Mouse (Mus musculus) hindbrain, embryonic 11.5 days (tissue): ENCODE results near the gene Med25. TPM values are rescaled to one million over a fixed set of nuclear protein-coding genes. Genes with fewer than 3 reads are reported as not detected.
A peak's percentile ranks its signal among the peaks of the same experiment; 100 is the strongest.

Source experiments
- ATAC-seq: fragments of 200-750 bp; cut with Nextera tagmentation; 2 replicates; pipeline ENCODE4 v1.8.0; 2017; ENCODE audit warnings: mild to moderate bottlenecking, moderate TSS enrichment, moderate library complexity; ENCODE audit not compliant: low FRiP score
- DNase-seq: peaks from one replicate; pipeline ENCODE4 v3.0.0-alpha.2; 2015; ENCODE audit warnings: low spot score
- H3K27ac ChIP-seq: fragments of 300-500 bp; sonication (generic); 2 replicates; pipeline ENCODE4 v1.5.1; 2014; ENCODE audit warnings: mild to moderate bottlenecking, low read depth, low read length
- H3K27me3 ChIP-seq: fragments of 300-500 bp; sonication (generic); 2 replicates; pipeline ENCODE4 v1.6.1; 2014; ENCODE audit warnings: mild to moderate bottlenecking, low read length, moderate library complexity, mixed read lengths; ENCODE audit not compliant: control insufficient read depth, insufficient read depth
- H3K36me3 ChIP-seq: fragments of 300-500 bp; sonication (generic); 2 replicates; pipeline ENCODE4 v1.6.1; 2014; ENCODE audit warnings: mild to moderate bottlenecking, low read length, moderate library complexity, mixed read lengths; ENCODE audit not compliant: control insufficient read depth, insufficient read depth
- H3K4me1 ChIP-seq: fragments of 300-500 bp; sonication (generic); replicated peaks from 2 replicates; pipeline ENCODE4 v1.6.1; 2014; ENCODE audit warnings: low read length, mixed read lengths; ENCODE audit not compliant: control insufficient read depth, insufficient read depth
- H3K4me2 ChIP-seq: fragments of 300-500 bp; sonication (generic); replicated peaks from 2 replicates; pipeline ENCODE4 v1.6.1; 2014; ENCODE audit warnings: mild to moderate bottlenecking, low read depth, low read length
- H3K4me3 ChIP-seq: fragments of 300-500 bp; sonication (generic); 2 replicates; pipeline ENCODE4 v1.5.1; 2014; ENCODE audit warnings: low read depth, low read length
- H3K9ac ChIP-seq: fragments of 300-500 bp; sonication (generic); 2 replicates; pipeline ENCODE4 v1.6.1; 2014; ENCODE audit warnings: low read depth, low read length
- H3K9me3 ChIP-seq: fragments of 300-500 bp; sonication (generic); 2 replicates; pipeline ENCODE4 v1.6.1; 2016; ENCODE audit warnings: low read length; ENCODE audit not compliant: control insufficient read depth
- WGBS: fragments of 180-500 bp; shearing (Covaris S2); extraction: QIAGEN DNeasy Blood & Tissue Kit; methylation state at CpG from one replicate; pipeline ENCODE4 v1.1.7; 2014; 5-methylcytosine and 5-hydroxymethylcytosine counted together
- polyA plus RNA-seq: library from polyadenylated mRNA; unstranded; fragments of >200 nt; fragmentation: Nextera tagmentation; extraction: Ambion mirVana; gene quantifications from 2 replicates; pipeline ENCODE4 v1.2.1, GENCODE M21; 2014

The Med25 gene
- polyA plus RNA-seq, 1 experiment from 2014 or later: 76.2 TPM

DNA sequence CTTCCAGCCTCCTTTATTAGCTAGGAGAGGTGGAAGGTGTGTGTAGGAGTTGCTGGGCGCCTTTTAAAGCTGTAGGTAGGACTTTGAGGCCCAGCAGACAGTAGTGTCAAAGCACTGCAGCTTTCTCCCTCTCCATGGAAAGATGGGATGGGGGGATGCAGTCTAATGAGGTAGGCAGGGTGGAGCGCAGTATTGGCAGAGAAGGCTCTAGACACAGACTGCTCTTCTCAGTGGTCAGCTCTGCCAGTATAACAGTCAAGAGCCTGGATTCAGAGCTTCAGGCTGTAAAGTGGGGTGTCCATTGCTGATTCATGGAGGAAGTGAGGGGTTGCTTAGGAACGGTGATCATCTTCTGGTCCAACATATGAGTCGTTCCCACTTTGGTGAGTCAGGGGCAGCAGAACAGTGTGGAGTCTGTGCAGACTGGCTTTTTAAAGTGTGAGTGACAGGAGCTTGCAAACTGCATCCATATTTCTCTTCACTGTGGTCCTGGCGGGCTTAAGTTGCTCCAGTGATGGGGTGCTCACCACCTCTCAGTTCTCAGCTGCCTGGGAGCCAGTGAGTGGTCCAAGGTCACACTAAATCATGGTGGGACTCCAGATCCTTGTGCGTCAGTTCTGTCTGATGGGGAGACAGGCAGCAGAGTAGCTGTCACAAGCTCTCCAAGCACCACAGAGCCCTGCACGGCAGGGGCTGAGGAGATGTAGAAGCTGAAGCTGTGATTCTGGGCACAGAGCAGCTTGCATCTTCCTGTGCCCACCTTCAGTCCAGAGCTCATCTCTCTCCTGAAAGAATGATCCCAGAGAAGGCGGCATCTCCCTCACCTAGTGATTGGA is 41.5 kb downstream of the Med25 start:
- Histone ChIP-seq H3K4me1 (peaks cover 10% of the 10 kb centered on the region), H3K9me3 (no peaks in the 10 kb centered on the region), H3K4me3 (peak overlapping the region; percentile 83), H3K4me2 (peak overlapping the region; percentile 84), H3K27me3 (no peaks in the 10 kb centered on the region), H3K27ac (no peak overlapping the region), H3K36me3 (no peaks in the 10 kb centered on the region; the same call in 1 of the 2 replicates), H3K9ac (peak overlapping the region; percentile 76)
- 83% methylated on average over 8 of the region's 8 CpGs for WGBS
- no peak for ATAC-seq
- no peak for DNase-seq

DNA sequence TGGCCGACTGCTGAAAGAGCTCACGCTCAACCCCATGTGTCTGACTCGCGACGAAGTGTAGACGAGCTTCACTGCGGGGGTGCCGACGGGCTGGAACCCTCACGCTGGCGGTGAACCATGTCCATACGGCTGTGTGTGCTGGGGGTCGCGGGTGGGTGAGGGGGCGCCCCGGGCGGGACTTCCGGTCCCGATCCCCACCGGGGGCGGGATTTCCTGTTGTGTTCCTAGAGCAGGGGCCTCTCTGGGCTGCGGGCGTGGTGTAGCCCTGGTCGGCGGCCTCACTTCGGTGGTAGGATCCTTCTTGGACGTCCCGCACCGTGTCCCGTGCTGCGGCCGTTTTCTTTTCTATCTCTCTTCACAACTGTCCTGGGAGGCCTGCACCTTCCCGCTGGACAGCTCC is 42.4 kb downstream of the Med25 start:
- Histone ChIP-seq H3K27me3 (no peaks in the 10 kb centered on the region), H3K4me3 (peak overlapping the region; percentile 83), H3K4me1 (peaks cover 8% of the 10 kb centered on the region), H3K9ac (peak overlapping the region; percentile 76), H3K4me2 (peak overlapping the region; percentile 84), H3K27ac (peak overlapping the region; percentile 88), H3K9me3 (no peaks in the 10 kb centered on the region), H3K36me3 (peaks cover 4% of the 10 kb centered on the region; the same call in 1 of the 2 replicates)
- 1% methylated on average over 33 of the region's 33 CpGs for WGBS
- peak; percentile 86 for DNase-seq
- peak; percentile 54 for ATAC-seq

DNA sequence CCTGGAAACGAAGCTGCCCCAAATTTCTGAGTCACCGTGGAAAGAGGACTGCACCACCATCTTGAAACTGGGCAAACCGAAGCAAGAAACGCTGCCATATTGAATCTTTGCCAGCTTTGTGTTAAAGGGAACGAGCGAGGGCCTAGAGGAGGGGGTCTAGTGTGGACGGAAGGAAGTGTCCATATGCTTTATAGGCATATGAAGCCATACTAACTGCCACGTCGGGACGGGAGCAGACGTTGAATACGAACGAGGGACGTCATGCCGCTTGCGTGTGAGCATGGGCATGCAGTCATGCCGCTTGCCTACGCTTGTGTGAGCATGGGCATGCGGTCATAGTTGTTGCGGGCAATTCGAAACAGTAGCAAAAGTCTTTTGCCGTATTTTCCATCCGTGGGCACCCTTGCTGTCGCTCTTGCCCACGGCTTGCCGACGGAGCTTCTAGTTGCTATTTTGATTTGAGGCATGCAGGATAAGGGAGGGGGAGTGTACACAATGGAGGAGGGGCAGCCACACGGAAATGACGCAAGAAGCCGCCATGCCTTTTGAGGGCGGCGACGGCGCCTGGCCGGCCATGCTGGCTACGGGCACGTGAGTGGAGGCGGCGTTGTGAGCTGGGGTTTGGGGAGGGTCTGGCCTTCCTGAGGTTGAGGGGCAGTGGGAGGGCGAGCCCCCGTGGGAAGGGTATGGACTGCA is 42.9 kb downstream of the Med25 start:
- Histone ChIP-seq H3K36me3 (peaks cover 4% of the 10 kb centered on the region; the same call in 1 of the 2 replicates), H3K4me1 (peaks cover 6% of the 10 kb centered on the region), H3K4me2 (peak overlapping the region; percentile 84), H3K4me3 (peak overlapping the region; percentile 83), H3K9me3 (no peaks in the 10 kb centered on the region), H3K27ac (peak overlapping the region; percentile 88), H3K27me3 (no peaks in the 10 kb centered on the region), H3K9ac (peak overlapping the region; percentile 76)
- DNase-seq: peak; percentile 90
- WGBS: under 1% methylated on average over 40 of the region's 41 CpGs
- ATAC-seq: peak; percentile 76

DNA sequence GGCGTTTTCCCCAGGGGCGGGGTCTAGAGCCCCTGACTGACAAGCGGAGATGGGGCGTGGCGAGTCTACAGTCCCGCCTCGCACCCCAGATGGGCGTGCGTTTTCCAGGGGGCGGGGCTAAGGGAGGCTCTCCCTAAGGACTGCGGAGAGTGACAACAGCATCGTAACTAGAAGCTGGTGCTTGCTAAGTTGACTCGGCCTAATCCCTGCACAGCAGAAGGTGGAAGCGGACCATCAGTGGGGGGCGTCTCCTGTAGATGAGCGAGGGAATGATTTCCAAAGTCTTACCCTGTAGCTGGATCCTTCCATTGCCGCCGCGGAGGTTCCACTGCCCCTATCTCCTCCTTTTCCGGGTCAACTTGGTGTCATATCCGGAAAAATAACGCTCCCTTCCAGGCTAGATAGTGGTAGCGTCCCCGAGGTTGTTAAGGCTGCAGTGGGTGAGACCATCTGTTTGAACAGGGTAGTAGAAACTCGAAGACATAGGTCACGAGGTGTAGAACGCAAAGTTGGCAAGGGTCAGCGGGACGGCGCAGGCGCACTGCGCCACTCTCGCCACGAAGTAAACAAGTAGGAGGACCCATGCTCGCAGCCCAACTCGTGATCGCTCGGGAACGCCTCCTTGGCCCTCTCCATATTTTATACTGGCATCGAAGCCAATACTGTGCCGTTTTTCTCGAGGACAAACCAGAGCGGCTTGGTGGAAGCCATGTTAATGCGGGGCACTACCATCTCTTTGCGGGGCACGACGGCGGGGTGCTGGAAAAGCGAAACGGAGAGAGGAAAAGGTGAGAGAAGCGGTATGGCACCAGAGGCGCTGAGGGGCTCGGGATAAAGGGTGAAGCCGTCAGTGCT is 43.7 kb downstream of the Med25 start, which contains the start of the genes Akt1s1 and Tbc1d17:
TSS of gene Akt1s1 (plus strand) at position 431 of the 855 bp plus-strand sequence.
TSS of gene Tbc1d17 (minus strand) at position 519 of the 855 bp plus-strand sequence.
- ATAC-seq (peak; percentile 86), DNase-seq (peak; percentile 96)
- Histone ChIP-seq H3K4me3 (peak within 1 kb of the TSS; percentile 83), H3K27ac (peak within 1 kb of the TSS; percentile 88), H3K4me1 (peaks cover 2% of the 10 kb centered on the region; the same call in 1 of the 2 replicates), H3K4me2 (peak within 1 kb of the TSS; percentile 84), H3K9me3 (no peaks in the 10 kb centered on the region), H3K36me3 (peaks cover 9% of the 10 kb centered on the region), H3K27me3 (no peaks in the 10 kb centered on the region), H3K9ac (peak within 1 kb of the TSS; percentile 76)
- under 1% methylated on average over 54 of the region's 54 CpGs for WGBS

DNA sequence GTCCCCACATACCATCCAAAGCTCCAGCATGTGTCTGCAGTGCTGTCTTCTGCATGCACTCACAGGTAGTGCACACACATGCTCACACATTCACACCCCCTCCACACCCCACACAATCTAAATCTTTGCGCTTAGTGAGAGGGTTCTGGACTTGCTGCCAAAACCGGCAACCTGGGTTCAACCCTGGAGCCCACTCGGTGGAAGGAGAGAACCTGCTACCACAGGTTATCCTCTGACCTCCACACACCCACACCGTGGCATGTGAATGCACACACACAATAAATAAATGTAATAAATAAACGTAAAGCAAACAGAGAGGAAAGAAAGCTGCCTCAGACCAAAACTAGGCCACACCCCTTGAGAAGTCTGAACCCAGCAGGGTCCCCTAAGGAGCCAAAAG is 44.7 kb downstream of the Med25 start:
- ATAC-seq (no peak), DNase-seq (no peak)
- Histone ChIP-seq H3K27ac (no peak overlapping the region), H3K4me1 (no peaks in the 10 kb centered on the region; the same call in 1 of the 2 replicates), H3K4me2 (peak overlapping the region; percentile 84), H3K27me3 (no peaks in the 10 kb centered on the region), H3K4me3 (peak overlapping the region; percentile 83), H3K9me3 (no peaks in the 10 kb centered on the region), H3K36me3 (peaks cover 11% of the 10 kb centered on the region), H3K9ac (no peak overlapping the region)
- WGBS: 85% methylated on average over 5 of the region's 5 CpGs

DNA sequence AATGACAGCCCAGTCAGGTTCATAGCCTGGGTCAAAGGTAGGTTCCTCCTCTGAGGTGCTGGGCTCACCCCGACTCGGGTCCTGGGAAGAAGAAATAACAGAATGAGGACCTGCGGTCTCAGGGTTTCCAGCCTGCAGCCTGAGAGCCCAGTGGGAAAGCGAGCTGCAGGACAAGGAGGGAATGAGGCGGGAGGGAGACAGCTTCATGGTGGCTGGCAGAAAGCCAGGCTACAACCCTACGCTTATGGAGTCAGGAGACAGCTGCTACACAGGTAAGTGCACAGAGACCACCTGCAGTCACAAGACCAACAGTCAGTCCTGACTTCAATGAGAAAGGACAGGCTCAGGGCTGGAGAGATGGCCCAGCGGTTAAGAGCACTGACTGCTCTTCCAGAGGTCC is 45.7 kb downstream of the Med25 start:
- H3K27ac ChIP-seq: no peak overlapping the region
- H3K36me3 ChIP-seq: peaks cover 11% of the 10 kb centered on the region
- no peaks in the 10 kb centered on the region for H3K27me3 ChIP-seq
- DNase-seq (no peak), ATAC-seq (no peak)
- 90% methylated on average over 7 of the region's 7 CpGs for WGBS
- H3K9ac ChIP-seq: no peak overlapping the region
- H3K4me1 ChIP-seq: no peaks in the 10 kb centered on the region; the same call in 1 of the 2 replicates
- H3K4me3 ChIP-seq: no peak overlapping the region
- no peak overlapping the region for H3K4me2 ChIP-seq
- H3K9me3 ChIP-seq: no peaks in the 10 kb centered on the region

DNA sequence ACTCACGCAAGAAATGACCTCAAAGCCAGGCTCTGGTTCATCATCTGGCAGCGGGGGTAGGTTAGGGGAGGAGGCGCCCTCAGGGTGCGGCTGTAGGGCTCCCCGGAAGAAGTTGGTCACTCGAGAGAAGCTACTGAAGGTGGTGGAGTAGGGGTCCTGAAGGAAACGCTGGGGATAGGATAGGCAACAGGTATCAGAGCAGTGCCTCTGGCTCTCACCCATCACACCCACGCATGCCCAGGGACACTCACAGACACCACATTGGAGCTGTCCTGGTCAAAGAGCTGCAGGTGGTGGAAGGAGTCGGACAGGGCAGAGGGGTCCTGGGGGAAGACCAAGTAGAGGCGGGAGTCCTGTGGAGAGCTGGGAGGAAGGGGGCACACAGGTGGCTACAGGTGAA is 47.5 kb downstream of the Med25 start:
- Histone ChIP-seq H3K4me2 (no peak overlapping the region), H3K9ac (no peak overlapping the region), H3K4me3 (no peak overlapping the region), H3K27me3 (peaks cover 8% of the 10 kb centered on the region), H3K4me1 (peaks cover 2% of the 10 kb centered on the region), H3K27ac (no peak overlapping the region), H3K36me3 (peaks cover 11% of the 10 kb centered on the region), H3K9me3 (no peaks in the 10 kb centered on the region)
- WGBS: 96% methylated on average over 10 of the region's 10 CpGs
- DNase-seq (no peak), ATAC-seq (no peak)

DNA sequence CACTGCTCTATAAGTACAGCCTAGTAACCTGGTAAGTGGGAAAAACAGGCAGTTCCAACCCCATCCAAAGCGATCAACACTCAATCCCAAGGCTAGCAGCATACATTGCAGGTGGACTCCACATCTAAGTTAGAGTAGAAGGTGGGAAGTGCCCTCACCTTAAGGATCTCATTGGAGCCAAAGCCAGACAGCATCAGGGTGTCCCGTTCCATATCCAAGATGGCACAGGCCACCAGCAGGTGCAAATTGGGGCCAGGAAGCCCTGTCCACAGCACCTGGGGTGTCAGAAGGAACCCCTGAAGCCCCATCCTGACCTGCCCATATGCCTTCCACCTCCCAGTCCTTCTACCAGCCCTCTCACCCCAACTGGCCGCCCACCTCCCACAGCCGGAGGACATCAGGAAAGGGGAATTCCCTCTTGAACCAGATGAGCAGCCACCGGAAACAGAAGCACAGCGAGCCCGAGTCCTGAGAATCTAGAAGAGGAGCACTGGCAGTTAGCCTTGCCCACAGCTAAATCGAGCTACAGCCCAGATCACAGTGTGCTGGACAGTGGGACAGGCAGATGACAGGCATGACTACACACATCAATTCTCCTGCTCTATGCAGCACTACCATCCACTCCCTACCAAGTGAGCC is 50.6 kb downstream of the Med25 start:
- 89% methylated on average over 8 of the region's 8 CpGs for WGBS
- no peak overlapping the region for H3K4me3 ChIP-seq
- H3K9ac ChIP-seq: 0 out of 2 replicates have a peak overlapping the region, but pooled peaks have one; percentile 11
- peaks cover 10% of the 10 kb centered on the region for H3K4me1 ChIP-seq
- H3K9me3 ChIP-seq: no peaks in the 10 kb centered on the region
- no peak overlapping the region for H3K27ac ChIP-seq
- H3K27me3 ChIP-seq: peaks cover 20% of the 10 kb centered on the region
- ATAC-seq (no peak), DNase-seq (no peak)
- no peak overlapping the region for H3K4me2 ChIP-seq
- H3K36me3 ChIP-seq: peaks cover 11% of the 10 kb centered on the region
